Mouse (Mus musculus) hindbrain, embryonic 16.5 days (tissue): Measurements from ENCODE around the gene Pitpnc1. TPM values are rescaled to one million over a fixed set of nuclear protein-coding genes. Genes with fewer than 3 reads are reported as not detected.

Experiments used
- ATAC-seq: fragments of 200-750 bp; cut with Nextera tagmentation; 2 replicates; pipeline ENCODE4 v1.8.0; 2017; ENCODE audit warnings: moderate TSS enrichment, moderate library complexity
- H3K27ac ChIP-seq: fragments of 300-500 bp; sonication (generic); 2 replicates; pipeline ENCODE4 v1.5.1; 2014; ENCODE audit warnings: low read depth, mild to moderate bottlenecking, control low read depth, low read length, moderate library complexity
- H3K27me3 ChIP-seq: fragments of 300-500 bp; sonication (generic); replicated peaks from 2 replicates; pipeline ENCODE4 v1.6.1; 2014; ENCODE audit warnings: low read length; ENCODE audit not compliant: control insufficient read depth, insufficient read depth
- H3K36me3 ChIP-seq: fragments of 300-500 bp; sonication (generic); 2 replicates; pipeline ENCODE4 v1.6.1; 2014; ENCODE audit warnings: mild to moderate bottlenecking, low read length, moderate library complexity, mixed read lengths; ENCODE audit not compliant: control insufficient read depth, insufficient read depth
- H3K4me1 ChIP-seq: fragments of 300-500 bp; sonication (generic); 2 replicates; pipeline ENCODE4 v1.6.1; 2014; ENCODE audit warnings: low read depth, low read length; ENCODE audit not compliant: control insufficient read depth, insufficient read depth
- H3K4me2 ChIP-seq: fragments of 300-500 bp; sonication (generic); 2 replicates; pipeline ENCODE4 v1.6.1; 2014; ENCODE audit warnings: mild to moderate bottlenecking, low read length, control low read depth, moderate library complexity
- H3K4me3 ChIP-seq: fragments of 300-500 bp; sonication (generic); 2 replicates; pipeline ENCODE4 v1.5.1; 2014; ENCODE audit warnings: mild to moderate bottlenecking, low read length, control low read depth, moderate library complexity
- H3K9ac ChIP-seq: fragments of 300-500 bp; sonication (generic); 2 replicates; pipeline ENCODE4 v1.6.1; 2014; ENCODE audit warnings: low read depth, mild to moderate bottlenecking, control low read depth, low read length, moderate library complexity
- H3K9me3 ChIP-seq: fragments of 300-500 bp; sonication (generic); 2 replicates; pipeline ENCODE4 v1.6.1; 2014; ENCODE audit warnings: mild to moderate bottlenecking, low read length, moderate library complexity; ENCODE audit not compliant: control insufficient read depth
- WGBS: fragments of 180-500 bp; shearing (Covaris S2); extraction: QIAGEN DNeasy Blood & Tissue Kit; methylation state at CpG from one replicate; pipeline ENCODE4 v1.1.7; 2014; 5-methylcytosine and 5-hydroxymethylcytosine counted together
- polyA plus RNA-seq: library from polyadenylated mRNA; unstranded; fragments of >200 nt; fragmentation: Nextera tagmentation; extraction: Ambion mirVana; gene quantifications from 2 replicates; pipeline ENCODE4 v1.2.1, GENCODE M21; 2015

Pitpnc1 gene
- polyA plus RNA-seq, 1 experiment from 2014 or later = 43.0 TPM

- H3K4me2 ChIP-seq = peak overlapping the region; percentile 24; the same call in 1 of the 2 replicates
- H3K9ac ChIP-seq = no peak overlapping the region
- H3K4me1 ChIP-seq = peaks cover 26% of the 10 kb centered on the region
- WGBS = 8% methylated on average over 4 of the region's 4 CpGs
- peak overlapping the region; percentile 64 for H3K27ac ChIP-seq
- H3K27me3 ChIP-seq = no peaks in the 10 kb centered on the region
- no peak for ATAC-seq
- no peak overlapping the region for H3K4me3 ChIP-seq
- H3K9me3 ChIP-seq = no peaks in the 10 kb centered on the region; the same call in 1 of the 2 replicates
- no peaks in the 10 kb centered on the region for H3K36me3 ChIP-seq
Measured at GRCm38 (mm10) chr11:107416561-107416926, 54.0 kb downstream of the Pitpnc1 start.

- no peaks in the 10 kb centered on the region; the same call in 1 of the 2 replicates for H3K9me3 ChIP-seq
- no peak for ATAC-seq
- H3K27me3 ChIP-seq = no peaks in the 10 kb centered on the region
- no peaks in the 10 kb centered on the region for H3K36me3 ChIP-seq
- 37% methylated on average over 10 of the region's 10 CpGs for WGBS
- no peak overlapping the region for H3K9ac ChIP-seq
- H3K4me3 ChIP-seq = no peak overlapping the region
- H3K4me2 ChIP-seq = peak overlapping the region; percentile 24; the same call in 1 of the 2 replicates
- peak overlapping the region; percentile 64 for H3K27ac ChIP-seq
- H3K4me1 ChIP-seq = peaks cover 26% of the 10 kb centered on the region
Measured at GRCm38 (mm10) chr11:107415901-107416560, 54.5 kb downstream of the Pitpnc1 start.

- Histone ChIP-seq H3K27ac (no peak overlapping the region), H3K9ac (no peak overlapping the region), H3K36me3 (no peaks in the 10 kb centered on the region), H3K4me2 (no peak overlapping the region), H3K4me1 (peaks cover 26% of the 10 kb centered on the region), H3K9me3 (no peaks in the 10 kb centered on the region; the same call in 1 of the 2 replicates), H3K27me3 (no peaks in the 10 kb centered on the region), H3K4me3 (no peak overlapping the region)
- no peak for ATAC-seq
- WGBS = 69% methylated on average over 11 of the region's 11 CpGs
Measured at GRCm38 (mm10) chr11:107414996-107415747, 55.3 kb downstream of the Pitpnc1 start.

- Histone ChIP-seq H3K4me1 (peaks cover 26% of the 10 kb centered on the region), H3K27me3 (no peaks in the 10 kb centered on the region), H3K36me3 (no peaks in the 10 kb centered on the region), H3K4me3 (peak overlapping the region; percentile 23), H3K9me3 (no peaks in the 10 kb centered on the region; the same call in 1 of the 2 replicates), H3K9ac (peak overlapping the region; percentile 23), H3K4me2 (peak overlapping the region; percentile 52), H3K27ac (peak overlapping the region; percentile 52; the same call in 1 of the 2 replicates)
- WGBS = under 1% methylated on average over 14 of the region's 14 CpGs
- peak; percentile 79 for ATAC-seq
Measured at GRCm38 (mm10) chr11:107413251-107413655, 57.2 kb downstream of the Pitpnc1 start.

GRCm38 (mm10) chr11:107412128-107412527 lies 58.4 kb downstream of the Pitpnc1 start:
- Histone ChIP-seq H3K4me1 (peaks cover 20% of the 10 kb centered on the region), H3K9me3 (no peaks in the 10 kb centered on the region), H3K27ac (no peak overlapping the region), H3K9ac (no peak overlapping the region), H3K4me3 (no peak overlapping the region), H3K4me2 (no peak overlapping the region), H3K36me3 (no peaks in the 10 kb centered on the region), H3K27me3 (no peaks in the 10 kb centered on the region)
- no peak for ATAC-seq
- 85% methylated on average over 4 of the region's 4 CpGs for WGBS

- H3K36me3 ChIP-seq = no peaks in the 10 kb centered on the region
- no peaks in the 10 kb centered on the region for H3K27me3 ChIP-seq
- 67% methylated on average over 9 of the region's 9 CpGs for WGBS
- H3K4me3 ChIP-seq = no peak overlapping the region
- no peak for ATAC-seq
- no peak overlapping the region for H3K9ac ChIP-seq
- no peak overlapping the region for H3K4me2 ChIP-seq
- no peaks in the 10 kb centered on the region for H3K9me3 ChIP-seq
- H3K4me1 ChIP-seq = peaks cover 16% of the 10 kb centered on the region
- no peak overlapping the region for H3K27ac ChIP-seq
Measured at GRCm38 (mm10) chr11:107411576-107411975, 58.9 kb downstream of the Pitpnc1 start.

GRCm38 (mm10) chr11:107410804-107411203 lies 59.7 kb downstream of the Pitpnc1 start:
- WGBS = 79% methylated on average over 7 of the region's 7 CpGs
- no peak overlapping the region for H3K4me3 ChIP-seq
- no peaks in the 10 kb centered on the region for H3K27me3 ChIP-seq
- no peak overlapping the region for H3K27ac ChIP-seq
- no peaks in the 10 kb centered on the region for H3K9me3 ChIP-seq
- H3K4me2 ChIP-seq = no peak overlapping the region
- peaks cover 11% of the 10 kb centered on the region for H3K4me1 ChIP-seq
- no peak for ATAC-seq
- no peak overlapping the region for H3K9ac ChIP-seq
- H3K36me3 ChIP-seq = no peaks in the 10 kb centered on the region

- H3K36me3 ChIP-seq = no peaks in the 10 kb centered on the region
- no peak for ATAC-seq
- peaks cover 8% of the 10 kb centered on the region for H3K4me1 ChIP-seq
- no peaks in the 10 kb centered on the region for H3K9me3 ChIP-seq
- no peak overlapping the region for H3K4me3 ChIP-seq
- no peak overlapping the region for H3K27ac ChIP-seq
- no peaks in the 10 kb centered on the region for H3K27me3 ChIP-seq
- H3K9ac ChIP-seq = no peak overlapping the region
- 75% methylated on average over 5 of the region's 5 CpGs for WGBS
- no peak overlapping the region for H3K4me2 ChIP-seq
Measured at GRCm38 (mm10) chr11:107410090-107410732, 60.3 kb downstream of the Pitpnc1 start.

- Histone ChIP-seq H3K27ac (no peak overlapping the region), H3K36me3 (no peaks in the 10 kb centered on the region), H3K9me3 (no peaks in the 10 kb centered on the region), H3K27me3 (no peaks in the 10 kb centered on the region), H3K4me3 (no peak overlapping the region), H3K4me1 (peaks cover 6% of the 10 kb centered on the region), H3K4me2 (no peak overlapping the region), H3K9ac (no peak overlapping the region)
- ATAC-seq = no peak
- WGBS = 91% methylated on average over 7 of the region's 7 CpGs
Measured at GRCm38 (mm10) chr11:107408886-107409285, 61.6 kb downstream of the Pitpnc1 start.
